ENCODE assay signal across 15 mouse cellular contexts in the genomic region with DNA sequence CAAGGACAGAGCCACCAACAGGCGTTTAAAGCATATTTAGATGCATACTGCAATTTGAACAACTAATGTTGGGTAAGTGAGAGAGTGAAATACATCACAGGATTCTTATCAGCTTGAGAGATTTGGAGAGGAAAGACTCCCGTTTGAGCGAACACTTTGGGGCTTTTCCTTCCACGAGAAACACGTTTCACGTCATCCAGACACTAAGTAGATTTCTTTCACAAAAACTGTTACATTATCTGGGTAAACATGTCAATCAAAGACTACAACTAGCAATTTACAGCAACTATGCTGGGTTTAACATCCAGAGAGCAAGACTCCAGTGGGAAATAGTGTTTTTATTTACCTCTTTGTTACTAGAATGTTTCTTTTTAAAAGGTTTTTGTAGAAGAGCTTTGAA.
DNase-seq lines count a peak whose midpoint lies in the region; ATAC-seq and TF ChIP-seq lines count a peak whose summit lies in the region.
"Had no signal": no experiment of that assay in that cellular context is flagged by ENCODE, and none has a peak within 500 bp of the region (broad histone marks: within the 10 kb centered on the region; RNA-seq: fewer than 3 reads in every experiment).

No protein-coding gene starts in this region.

- intact Hi-C loops in left cerebral cortex, postnatal 4 days (cut with DNase I), result no loop called here

- 0 out of 2 replicates have a peak overlapping the region, but pooled peaks have one; percentile 32 for H3K27ac ChIP-seq in forebrain, embryonic 15.5 days (replicated peaks)
- no peak overlapping the region for H3K27ac ChIP-seq in forebrain, embryonic 13.5 days
- H3K27ac ChIP-seq in forebrain, postnatal 0 days (ENCODE audit: low read depth, low read length), result no peak overlapping the region
- H3K27ac ChIP-seq in forebrain, embryonic 11.5 days (ENCODE audit: low read depth, low read length), result no peak overlapping the region
- H3K27ac ChIP-seq: embryonic facial prominence, embryonic 10.5 days; embryonic facial prominence, embryonic 12.5 days had no signal

- H3K36me3 ChIP-seq in forebrain, embryonic 15.5 days, result no peaks in the 10 kb centered on the region
- H3K36me3 ChIP-seq in forebrain, embryonic 13.5 days (ENCODE audit: poor library complexity, severe bottlenecking), result no peaks in the 10 kb centered on the region
- H3K36me3 ChIP-seq in forebrain, postnatal 0 days (ENCODE audit: insufficient read depth), result no peaks in the 10 kb centered on the region
- H3K36me3 ChIP-seq in forebrain, embryonic 11.5 days (ENCODE audit: control insufficient read depth, insufficient read depth, low read length), result no peaks in the 10 kb centered on the region
- H3K36me3 ChIP-seq: embryonic facial prominence, embryonic 10.5 days; embryonic facial prominence, embryonic 12.5 days had no signal

- no peak for ATAC-seq in forebrain, embryonic 15.5 days (replicated peaks)
- ATAC-seq in forebrain, embryonic 13.5 days, result no peak
- 0 out of 2 replicates have a peak, but pooled peaks have one; percentile 29 for ATAC-seq in forebrain, postnatal 0 days
- ATAC-seq in forebrain, embryonic 11.5 days (replicated peaks; ENCODE audit: low FRiP score), result no peak

- peak; percentile 25 for DNase-seq in forebrain, postnatal 0 days
- DNase-seq in forebrain, embryonic 11.5 days (ENCODE audit: low spot score), result no peak
- DNase-seq in left cerebral cortex, postnatal 4 days, result no peak
- DNase-seq: adrenal gland, adult 2 months; adrenal gland, postnatal 10 days; adrenal gland, postnatal 25 days; cerebellum, adult 11-12 months; cerebellum, adult 2 months; cerebellum, adult 9-10 months; cerebellum, postnatal 10 days; cerebellum, postnatal 25 days had no signal

- no peak overlapping the region for H3K4me3 ChIP-seq in forebrain, embryonic 15.5 days
- no peak overlapping the region for H3K4me3 ChIP-seq in forebrain, embryonic 13.5 days
- H3K4me3 ChIP-seq in forebrain, postnatal 0 days (ENCODE audit: low read depth, low read length), result no peak overlapping the region
- no peak overlapping the region for H3K4me3 ChIP-seq in forebrain, embryonic 11.5 days (ENCODE audit: low read depth, low read length)
- H3K4me3 ChIP-seq: embryonic facial prominence, embryonic 10.5 days; embryonic facial prominence, embryonic 12.5 days had no signal

- H3K4me1 ChIP-seq in forebrain, embryonic 15.5 days, result peaks cover 5% of the 10 kb centered on the region; the same call in 1 of the 2 replicates
- H3K4me1 ChIP-seq in forebrain, embryonic 13.5 days, result no peaks in the 10 kb centered on the region
- no peaks in the 10 kb centered on the region for H3K4me1 ChIP-seq in forebrain, postnatal 0 days (ENCODE audit: insufficient read depth)
- no peaks in the 10 kb centered on the region for H3K4me1 ChIP-seq in forebrain, embryonic 11.5 days (replicated peaks; ENCODE audit: control insufficient read depth, insufficient read depth, low read length)
- H3K4me1 ChIP-seq: embryonic facial prominence, embryonic 10.5 days; embryonic facial prominence, embryonic 12.5 days had no signal

- TF ChIP-seq CTCF in forebrain, postnatal 0 days (IDR thresholded peaks at IDR 0.05; ENCODE audit: low read depth), result no peak

- WGBS in forebrain, embryonic 15.5 days, result 27% methylated on average over 6 of the region's 6 CpGs
- WGBS in forebrain, embryonic 13.5 days, result 42% methylated on average over 6 of the region's 6 CpGs
- WGBS in forebrain, postnatal 0 days, result 26% methylated on average over 6 of the region's 6 CpGs
- WGBS in forebrain, embryonic 11.5 days, result 65% methylated on average over 6 of the region's 6 CpGs

- no peaks in the 10 kb centered on the region for H3K27me3 ChIP-seq in forebrain, embryonic 15.5 days
- no peaks in the 10 kb centered on the region for H3K27me3 ChIP-seq in forebrain, embryonic 13.5 days
- no peaks in the 10 kb centered on the region for H3K27me3 ChIP-seq in forebrain, postnatal 0 days (ENCODE audit: insufficient read depth, low read length)
- H3K27me3 ChIP-seq in forebrain, embryonic 11.5 days (ENCODE audit: control insufficient read depth, insufficient read depth, low read length), result no peaks in the 10 kb centered on the region
- H3K27me3 ChIP-seq: embryonic facial prominence, embryonic 12.5 days had no signal

- H3K9ac ChIP-seq in forebrain, embryonic 15.5 days (replicated peaks), result no peak overlapping the region
- no peak overlapping the region for H3K9ac ChIP-seq in forebrain, embryonic 13.5 days
- H3K9ac ChIP-seq in forebrain, postnatal 0 days, result no peak overlapping the region
- H3K9ac ChIP-seq in forebrain, embryonic 11.5 days (ENCODE audit: low read length), result no peak overlapping the region
- H3K9ac ChIP-seq: embryonic facial prominence, embryonic 12.5 days had no signal

- no peak overlapping the region for H3K4me2 ChIP-seq in forebrain, embryonic 15.5 days (replicated peaks)
- no peak overlapping the region for H3K4me2 ChIP-seq in forebrain, embryonic 13.5 days
- no peak overlapping the region for H3K4me2 ChIP-seq in forebrain, postnatal 0 days (ENCODE audit: low read depth)
- no peak overlapping the region for H3K4me2 ChIP-seq in forebrain, embryonic 11.5 days (ENCODE audit: low read depth, low read length, severe bottlenecking)
- H3K4me2 ChIP-seq: embryonic facial prominence, embryonic 12.5 days had no signal

- H3K9me3 ChIP-seq in forebrain, embryonic 15.5 days, result no peaks in the 10 kb centered on the region
- H3K9me3 ChIP-seq in forebrain, embryonic 13.5 days (replicated peaks), result no peaks in the 10 kb centered on the region
- H3K9me3 ChIP-seq in forebrain, postnatal 0 days (ENCODE audit: low read length), result no peaks in the 10 kb centered on the region
- no peaks in the 10 kb centered on the region for H3K9me3 ChIP-seq in forebrain, embryonic 11.5 days (ENCODE audit: control insufficient read depth, low read length)
- H3K9me3 ChIP-seq: embryonic facial prominence, embryonic 10.5 days; embryonic facial prominence, embryonic 12.5 days had no signal
